Mouse (Mus musculus) olfactory bulb, adult 2 months (tissue): ENCODE data around the gene Hist1h2bh.

Source experiments
- CTCF ChIP-seq: fragments of 200-500 bp; IDR thresholded peaks from 2 replicates; pipeline ENCODE4 v1.5.1; 2012; ENCODE audit warnings: low read depth, mild to moderate bottlenecking, low read length, moderate library complexity; ENCODE audit not compliant: insufficient read depth
- POLR2A ChIP-seq: fragments of 200-500 bp; IDR thresholded peaks from 2 replicates; pipeline ENCODE4 v1.6.1; 2012; ENCODE audit warnings: mild to moderate bottlenecking, low read depth, low read length, moderate library complexity; ENCODE audit not compliant: insufficient read depth

GRCm38 (mm10) chr13:23523976-23524375 lies 19.2 kb downstream of the Hist1h2bh start:
- no peak for TF ChIP-seq CTCF
- TF ChIP-seq POLR2A, result no peak
